Comparison of ENCODE assay signal across 8 mouse cellular contexts in genomic region chr3:145950034-145950814, GRCm38 (mm10). TPM values are rescaled to one million over a fixed set of nuclear protein-coding genes. Genes with fewer than 3 reads are reported as not detected.
DNase-seq lines count a peak whose midpoint lies in the region; ATAC-seq and TF ChIP-seq lines count a peak whose summit lies in the region.

No protein-coding gene starts in this region.

- peak; percentile 67; the same call in 1 of the 2 replicates for TF ChIP-seq CTCF in brain, embryonic 14.5 days (IDR thresholded peaks at IDR 0.05; ENCODE audit: borderline replicate concordance, extremely low read depth, insufficient read depth, insufficient read length)

- WGBS in forebrain, embryonic 16.5 days = 7% methylated on average over 15 of the region's 15 CpGs
- 9% methylated on average over 15 of the region's 15 CpGs for WGBS in hindbrain, embryonic 14.5 days

- H3K9me3 ChIP-seq in forebrain, embryonic 16.5 days (ENCODE audit: control insufficient read depth, low read length) = no peaks in the 10 kb centered on the region
- no peaks in the 10 kb centered on the region for H3K9me3 ChIP-seq in hindbrain, embryonic 14.5 days (ENCODE audit: control insufficient read depth, low read length)

- DNase-seq in adrenal gland, adult 2 months = peak; percentile 62
- no peak for DNase-seq in adrenal gland, postnatal 4 days (ENCODE audit: low spot score in 2 of 2)
- peak; percentile 89 for DNase-seq in brain, embryonic 14.5 days (ENCODE audit: low read depth)
- DNase-seq in hindbrain, embryonic 14.5 days (ENCODE audit: low spot score) = peak; percentile 80
- DNase-seq in left cerebral cortex, adult 11 months (ENCODE audit: low spot score) = peak; percentile 30
- peak; percentile 77 for DNase-seq in lung, postnatal 36 days
- DNase-seq in right cerebral cortex, postnatal 36 days (ENCODE audit: low spot score in 2 of 2) = peak; percentile 32 to 41

- TF ChIP-seq POLR2A in brain, embryonic 14.5 days (IDR thresholded peaks at IDR 0.05; ENCODE audit: borderline replicate concordance, extremely low read depth, insufficient read depth, insufficient read length, poor library complexity, severe bottlenecking) = no peak

- peak overlapping the region; percentile 5 for H3K4me3 ChIP-seq in forebrain, embryonic 16.5 days (replicated peaks; ENCODE audit: low read length)
- 0 out of 2 replicates have a peak overlapping the region, but pooled peaks have one; percentile 4 for H3K4me3 ChIP-seq in hindbrain, embryonic 14.5 days (replicated peaks; ENCODE audit: low read length)

- H3K36me3 ChIP-seq in forebrain, embryonic 16.5 days (ENCODE audit: control insufficient read depth, insufficient read depth) = no peaks in the 10 kb centered on the region
- H3K36me3 ChIP-seq in hindbrain, embryonic 14.5 days (replicated peaks; ENCODE audit: control insufficient read depth, insufficient read depth) = 0 out of 2 replicates have a peak, but pooled peaks cover 3% of the 10 kb centered on the region

- peaks cover 5% of the 10 kb centered on the region for H3K4me1 ChIP-seq in forebrain, embryonic 16.5 days (replicated peaks; ENCODE audit: control insufficient read depth, insufficient read depth, low read length)
- no peaks in the 10 kb centered on the region for H3K4me1 ChIP-seq in hindbrain, embryonic 14.5 days (replicated peaks; ENCODE audit: control insufficient read depth, insufficient read depth, low read length)

- peak; percentile 87 for ATAC-seq in forebrain, embryonic 16.5 days
- peak; percentile 81 for ATAC-seq in hindbrain, embryonic 14.5 days (ENCODE audit: low FRiP score)

- peaks cover 2% of the 10 kb centered on the region for H3K27me3 ChIP-seq in forebrain, embryonic 16.5 days (replicated peaks; ENCODE audit: control insufficient read depth, insufficient read depth, low read length)
- H3K27me3 ChIP-seq in hindbrain, embryonic 14.5 days (ENCODE audit: control insufficient read depth, insufficient read depth, low read length) = no peaks in the 10 kb centered on the region

- peak overlapping the region; percentile 43 for H3K4me2 ChIP-seq in forebrain, embryonic 16.5 days (ENCODE audit: low read length)
- H3K4me2 ChIP-seq in hindbrain, embryonic 14.5 days (replicated peaks) = peak overlapping the region; percentile 42

- H3K9ac ChIP-seq in forebrain, embryonic 16.5 days (replicated peaks; ENCODE audit: low read depth, low read length) = no peak overlapping the region
- H3K9ac ChIP-seq in hindbrain, embryonic 14.5 days = peak overlapping the region; percentile 35

- no peak overlapping the region for H3K27ac ChIP-seq in forebrain, embryonic 16.5 days (ENCODE audit: low read length)
- no peak overlapping the region for H3K27ac ChIP-seq in hindbrain, embryonic 14.5 days

RNA-seq across cellular contexts. Expression of gene 2410004B18Rik, which starts 12.4 kb away (rescaled TPM):
- total RNA-seq in adrenal gland, adult 2 months (2021) = 10 to 100 TPM; 22.0 to 23.1 TPM
- 8.7 and 9.2 TPM in 2 replicates for polyA plus RNA-seq in adrenal gland, adult 2 months (2012; rRNA removed)
- total RNA-seq in adrenal gland, postnatal 4 days (2021) = 10 to 100 TPM; 21.6 to 22.5 TPM
- polyA plus RNA-seq in brain, embryonic 14.5 days (2012; rRNA removed) = 41.1 and 46.6 TPM in 2 replicates
- polyA plus RNA-seq in forebrain, embryonic 16.5 days (2015; fragmentation: Nextera tagmentation; extraction: Ambion mirVana) = 75.8 and 81.0 TPM in 2 replicates
- polyA plus RNA-seq in hindbrain, embryonic 14.5 days (2014; fragmentation: Nextera tagmentation; extraction: Ambion mirVana) = 79.7 and 86.5 TPM in 2 replicates

RNA-seq across cellular contexts. Expression of gene Bcl10, which starts 27.6 kb away (rescaled TPM):
- total RNA-seq in adrenal gland, adult 2 months (2021) = 10 to 100 TPM; 20.7 to 23.9 TPM
- 3.6 and 4.1 TPM in 2 replicates for polyA plus RNA-seq in adrenal gland, adult 2 months (2012; rRNA removed)
- 10 to 100 TPM; 27.7 to 28.8 TPM for total RNA-seq in adrenal gland, postnatal 4 days (2021)
- polyA plus RNA-seq in brain, embryonic 14.5 days (2012; rRNA removed) = 17.0 and 19.0 TPM in 2 replicates
- 38.6 and 49.2 TPM in 2 replicates for polyA plus RNA-seq in forebrain, embryonic 16.5 days (2015; fragmentation: Nextera tagmentation; extraction: Ambion mirVana)
- 37.9 and 39.9 TPM in 2 replicates for polyA plus RNA-seq in hindbrain, embryonic 14.5 days (2014; fragmentation: Nextera tagmentation; extraction: Ambion mirVana)

RNA-seq across cellular contexts. Expression of gene Syde2, which starts 37.4 kb away (rescaled TPM):
- total RNA-seq in adrenal gland, adult 2 months (2021) = 1 to 10 TPM; 4.2 to 6.8 TPM
- polyA plus RNA-seq in adrenal gland, adult 2 months (2012; rRNA removed) = 4.2 and 5.0 TPM in 2 replicates
- 10 to 100 TPM in 1 of 2 experiments, 1 to 10 TPM in 1; 9.2 to 10.1 TPM for total RNA-seq in adrenal gland, postnatal 4 days (2021)
- polyA plus RNA-seq in brain, embryonic 14.5 days (2012; rRNA removed) = 1.9 and 3.0 TPM in 2 replicates
- polyA plus RNA-seq in forebrain, embryonic 16.5 days (2015; fragmentation: Nextera tagmentation; extraction: Ambion mirVana) = 0.61 and 0.82 TPM in 2 replicates
- polyA plus RNA-seq in hindbrain, embryonic 14.5 days (2014; fragmentation: Nextera tagmentation; extraction: Ambion mirVana) = 0.41 and 0.81 TPM in 2 replicates

Comparison
In these comparisons a context has a peak if more than half of its experiments do, and no peak if none do; other contexts are left out.
1. DNase-seq: peak in adrenal gland, adult 2 months (single experiment), brain, embryonic 14.5 days (single experiment), hindbrain, embryonic 14.5 days (single experiment), left cerebral cortex, adult 11 months (single experiment), lung, postnatal 36 days (single experiment) and right cerebral cortex, postnatal 36 days (2 of 2); none in adrenal gland, postnatal 4 days (0 of 2).